Mouse (Mus musculus) midbrain, embryonic 14.5 days (tissue): ENCODE measurements around the gene Retreg1. TPM values are rescaled to one million over a fixed set of nuclear protein-coding genes. Genes with fewer than 3 reads are reported as not detected.
A peak's percentile ranks its signal among the peaks of the same experiment; 100 is the strongest.
"Not testable (repeated sequence)": the region's sequence is repeated elsewhere in the genome, so short reads cannot be mapped to it uniquely, and the experiment has no call there.

Source experiments
- ATAC-seq: fragments of 200-750 bp; cut with Nextera tagmentation; 2 replicates; pipeline ENCODE4 v1.8.0; 2017; ENCODE audit warnings: moderate number of reproducible peaks, moderate library complexity; ENCODE audit not compliant: low FRiP score, low TSS enrichment
- DNase-seq: peaks from one replicate; pipeline ENCODE4 v3.0.0-alpha.2; 2015
- H3K27ac ChIP-seq: fragments of 300-500 bp; sonication (generic); replicated peaks from 2 replicates; pipeline ENCODE4 v1.5.1; 2014; ENCODE audit warnings: mild to moderate bottlenecking, low read depth, low read length, moderate library complexity
- H3K27me3 ChIP-seq: fragments of 300-500 bp; sonication (generic); 2 replicates; pipeline ENCODE4 v1.6.1; 2014; ENCODE audit warnings: low read length, control low read depth, mixed read lengths; ENCODE audit not compliant: control insufficient read depth, insufficient read depth
- H3K36me3 ChIP-seq: fragments of 300-500 bp; sonication (generic); 2 replicates; pipeline ENCODE4 v1.6.1; 2014; ENCODE audit warnings: low read length, control low read depth; ENCODE audit not compliant: control insufficient read depth, insufficient read depth
- H3K4me1 ChIP-seq: fragments of 300-500 bp; sonication (generic); 2 replicates; pipeline ENCODE4 v1.6.1; 2014; ENCODE audit warnings: mild to moderate bottlenecking, antibody characterized with exemption, low read length, control low read depth; ENCODE audit not compliant: control insufficient read depth, insufficient read depth
- H3K4me2 ChIP-seq: fragments of 300-500 bp; sonication (generic); 2 replicates; pipeline ENCODE4 v1.6.1; 2014; ENCODE audit warnings: mild to moderate bottlenecking, low read length, moderate library complexity
- H3K4me3 ChIP-seq: fragments of 300-500 bp; sonication (generic); replicated peaks from 2 replicates; pipeline ENCODE4 v1.5.1; 2014; ENCODE audit warnings: low read depth, low read length
- H3K9ac ChIP-seq: fragments of 300-500 bp; sonication (generic); replicated peaks from 2 replicates; pipeline ENCODE4 v1.6.1; 2014; ENCODE audit warnings: mild to moderate bottlenecking, low read length, moderate library complexity
- H3K9me3 ChIP-seq: fragments of 300-500 bp; sonication (generic); 2 replicates; pipeline ENCODE4 v1.6.1; 2016; ENCODE audit warnings: low read length, control low read depth, mixed read lengths; ENCODE audit not compliant: control insufficient read depth
- WGBS: fragments of 180-500 bp; shearing (Covaris S2); extraction: QIAGEN DNeasy Blood & Tissue Kit; methylation state at CpG from one replicate; pipeline ENCODE4 v1.1.7; 2014; 5-methylcytosine and 5-hydroxymethylcytosine counted together
- polyA plus RNA-seq: library from polyadenylated mRNA; unstranded; fragments of >200 nt; fragmentation: Nextera tagmentation; extraction: Ambion mirVana; gene quantifications from 2 replicates; pipeline ENCODE4 v1.2.1, GENCODE M21; 2014

The Retreg1 gene
- polyA plus RNA-seq, 1 experiment from 2014 or later, result 13.6 TPM

DNA sequence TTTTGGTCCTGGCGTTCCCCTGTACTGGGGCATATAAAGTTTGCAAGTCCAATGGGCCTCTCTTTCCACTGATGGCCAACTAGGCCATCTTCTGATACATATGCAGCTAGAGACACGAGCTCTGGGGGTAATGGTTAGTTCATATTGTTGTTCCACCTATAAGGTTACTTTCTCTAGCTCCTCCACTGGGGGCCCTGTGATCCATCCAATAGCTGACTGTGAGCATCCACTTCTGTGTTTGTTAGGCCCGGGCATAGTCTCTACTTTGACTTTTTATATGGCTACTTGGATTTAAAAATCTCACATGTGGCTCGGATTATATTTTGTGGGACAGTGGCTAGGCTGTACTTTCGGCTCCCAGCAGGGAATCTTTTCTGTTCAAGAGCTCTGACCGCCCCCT lies 140.6 kb downstream of the Retreg1 start:
- not testable (repeated sequence) for DNase-seq, H3K27me3 ChIP-seq, H3K9me3 ChIP-seq
- Histone ChIP-seq H3K27ac (peak overlapping the region; percentile 84), H3K4me2 (peak overlapping the region; percentile 98), H3K4me1 (peaks cover 14% of the 10 kb centered on the region), H3K36me3 (peaks cover 17% of the 10 kb centered on the region), H3K9ac (peak overlapping the region; percentile 74), H3K4me3 (peak overlapping the region; percentile 93)
- 20% methylated on average over 6 of the region's 6 CpGs for WGBS
- ATAC-seq, result peak; percentile 31

DNA sequence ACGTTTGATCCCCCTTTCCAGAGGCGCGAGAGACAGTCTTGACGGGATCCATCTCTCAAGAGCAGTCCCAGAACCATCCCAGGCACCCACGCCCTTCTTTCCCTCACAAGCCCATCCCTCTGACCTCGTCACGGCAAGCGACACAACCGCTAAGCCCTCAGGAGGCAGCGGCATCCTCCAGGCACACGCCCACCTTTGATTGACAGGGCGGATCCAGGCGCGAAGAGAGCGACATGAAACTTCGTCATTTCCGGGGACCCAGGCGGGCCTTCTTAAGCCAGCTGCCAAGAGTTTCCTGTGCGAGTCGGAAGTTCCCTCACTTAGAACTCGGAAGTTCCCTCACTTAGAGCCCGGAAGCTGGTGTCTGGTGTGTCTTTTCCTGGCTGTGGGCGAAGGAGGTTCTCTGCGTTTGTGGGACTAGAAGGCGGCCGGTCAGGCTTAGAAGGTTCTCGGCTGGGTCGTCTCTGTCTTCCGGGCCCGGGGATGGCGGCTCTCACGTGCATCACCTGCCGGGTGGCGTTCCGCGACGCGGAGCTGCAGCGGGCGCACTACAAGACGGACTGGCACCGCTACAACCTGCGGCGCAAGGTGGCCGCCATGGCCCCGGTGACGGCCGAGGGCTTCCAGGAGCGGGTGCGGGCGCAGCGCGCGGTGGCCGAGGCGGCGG lies 141.2 kb downstream of the Retreg1 start, which contains the start of gene Zfp622:
TSS of gene Zfp622 (plus strand) at position 300 of the 667 bp plus-strand sequence.
- Histone ChIP-seq H3K4me1 (peaks cover 14% of the 10 kb centered on the region), H3K36me3 (peaks cover 21% of the 10 kb centered on the region), H3K4me3 (peak within 1 kb of the TSS; percentile 93), H3K27me3 (no peaks in the 10 kb centered on the region), H3K27ac (peak within 1 kb of the TSS; percentile 89), H3K9ac (peak within 1 kb of the TSS; percentile 86), H3K4me2 (peak within 1 kb of the TSS; percentile 98), H3K9me3 (no peaks in the 10 kb centered on the region)
- under 1% methylated on average over 57 of the region's 57 CpGs for WGBS
- DNase-seq (peak; percentile 99), ATAC-seq (peak; percentile 97)

GRCm38 (mm10) chr15:25984734-25985492 lies 141.9 kb downstream of the Retreg1 start:
- H3K4me1 ChIP-seq, result peaks cover 14% of the 10 kb centered on the region
- no peak for ATAC-seq
- H3K4me3 ChIP-seq, result peak overlapping the region; percentile 93
- WGBS, result under 1% methylated on average over 71 of the region's 71 CpGs
- no peaks in the 10 kb centered on the region for H3K9me3 ChIP-seq
- peak; percentile 47 for DNase-seq
- H3K9ac ChIP-seq, result peak overlapping the region; percentile 86
- H3K27ac ChIP-seq, result peak overlapping the region; percentile 89
- peaks cover 27% of the 10 kb centered on the region for H3K36me3 ChIP-seq
- no peaks in the 10 kb centered on the region for H3K27me3 ChIP-seq
- peak overlapping the region; percentile 98 for H3K4me2 ChIP-seq

DNA sequence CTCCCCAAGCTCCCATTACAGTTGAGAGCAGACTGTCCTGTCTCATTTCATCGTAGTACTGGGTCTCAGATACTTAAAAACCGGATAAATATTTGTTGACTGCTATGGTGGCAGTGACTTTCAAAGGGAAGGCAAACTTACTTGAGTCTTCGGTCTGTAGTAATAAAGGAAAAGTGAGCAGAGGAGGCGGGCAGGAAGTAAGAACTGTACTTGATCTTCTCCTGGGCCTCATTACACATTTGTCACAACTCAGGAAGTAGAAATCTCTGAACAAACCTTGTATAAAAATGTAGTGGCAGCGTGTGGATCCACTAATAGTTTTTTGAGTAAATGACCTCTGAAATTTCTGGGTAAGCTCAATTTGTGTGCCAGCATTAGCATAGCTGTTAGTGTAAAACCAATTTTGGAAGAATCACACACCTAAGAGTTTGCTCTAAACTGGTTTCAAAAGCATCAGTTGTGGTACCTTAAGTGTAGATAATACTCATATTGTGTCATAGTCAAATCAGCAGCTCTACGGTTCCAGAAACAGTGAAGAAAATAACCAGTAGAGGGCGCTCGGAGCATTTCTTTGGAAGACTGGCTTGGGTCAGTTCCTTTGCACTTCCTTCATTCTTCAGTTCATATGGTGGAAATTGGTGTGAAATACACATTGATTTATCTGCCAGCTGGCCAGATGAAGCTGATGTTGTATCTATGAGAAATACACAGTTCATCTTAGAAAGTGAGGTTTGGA lies 150.2 kb downstream of the Retreg1 start:
- no peak for ATAC-seq
- peaks cover 73% of the 10 kb centered on the region for H3K36me3 ChIP-seq
- 65% methylated on average over 8 of the region's 8 CpGs for WGBS

GRCm38 (mm10) chr15:25995521-25995920 lies 152.5 kb downstream of the Retreg1 start:
- WGBS, result 44% methylated on average over 2 of the region's 2 CpGs
- H3K9ac ChIP-seq, result no peak overlapping the region
- peak; percentile 90 for DNase-seq
- H3K4me3 ChIP-seq, result no peak overlapping the region
- ATAC-seq, result 0 out of 2 replicates have a peak, but pooled peaks have one; percentile 57
- H3K4me2 ChIP-seq, result no peak overlapping the region
- no peaks in the 10 kb centered on the region for H3K9me3 ChIP-seq
- H3K4me1 ChIP-seq, result no peaks in the 10 kb centered on the region
- H3K36me3 ChIP-seq, result peaks cover 59% of the 10 kb centered on the region
- H3K27ac ChIP-seq, result no peak overlapping the region
- H3K27me3 ChIP-seq, result no peaks in the 10 kb centered on the region

More for the DNA sequence above, 150.2 kb downstream of the Retreg1 start:
- no peak overlapping the region for H3K4me3 ChIP-seq
- H3K4me2 ChIP-seq, result no peak overlapping the region
- peak; percentile 91 for DNase-seq
- no peaks in the 10 kb centered on the region for H3K4me1 ChIP-seq
- no peaks in the 10 kb centered on the region for H3K9me3 ChIP-seq
- H3K27me3 ChIP-seq, result no peaks in the 10 kb centered on the region
- H3K27ac ChIP-seq, result no peak overlapping the region
- no peak overlapping the region for H3K9ac ChIP-seq

- DNase-seq, H3K27ac ChIP-seq, H3K4me3 ChIP-seq, H3K9ac ChIP-seq, H3K4me2 ChIP-seq, H3K4me1 ChIP-seq, ATAC-seq, H3K9me3 ChIP-seq, H3K27me3 ChIP-seq: not testable (repeated sequence)
- 11% methylated on average over 5 of the region's 5 CpGs for WGBS
- H3K36me3 ChIP-seq, result peaks cover 31% of the 10 kb centered on the region
Observed at GRCm38 (mm10) chr15:25999545-25999944, 156.6 kb downstream of the Retreg1 start.

GRCm38 (mm10) chr15:26008621-26009020 lies 165.6 kb downstream of the Retreg1 start:
- H3K27me3 ChIP-seq, result no peaks in the 10 kb centered on the region
- ATAC-seq (no peak), DNase-seq (no peak)
- no peaks in the 10 kb centered on the region for H3K4me1 ChIP-seq
- H3K4me2 ChIP-seq, result no peak overlapping the region
- WGBS, result 91% methylated on average over 3 of the region's 3 CpGs
- H3K9ac ChIP-seq, result no peak overlapping the region
- H3K4me3 ChIP-seq, result no peak overlapping the region
- H3K36me3 ChIP-seq, result no peaks in the 10 kb centered on the region
- H3K27ac ChIP-seq, result no peak overlapping the region
- H3K9me3 ChIP-seq, result no peaks in the 10 kb centered on the region

DNA sequence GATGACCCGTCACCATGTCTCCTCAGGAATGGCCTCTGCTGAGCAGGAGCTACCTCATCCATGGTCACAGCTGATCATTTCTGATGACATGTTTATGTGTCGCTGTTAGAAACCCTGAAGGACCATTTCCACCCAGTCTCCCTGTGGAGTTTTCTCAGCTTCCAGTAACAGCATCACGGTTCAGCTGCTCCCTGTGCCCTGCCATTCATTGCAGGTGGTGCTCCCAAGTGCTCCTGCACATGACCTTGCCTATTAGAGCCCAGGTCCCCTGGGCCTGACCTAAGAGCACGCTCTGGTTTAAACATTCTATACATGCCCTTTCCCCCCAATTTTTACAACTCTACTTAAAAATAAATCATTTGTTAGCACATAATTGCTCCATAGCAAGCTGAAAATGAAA lies 169.9 kb downstream of the Retreg1 start:
- Histone ChIP-seq H3K4me1 (peaks cover 4% of the 10 kb centered on the region; the same call in 1 of the 2 replicates), H3K27ac (no peak overlapping the region), H3K9me3 (no peaks in the 10 kb centered on the region), H3K9ac (no peak overlapping the region), H3K4me3 (no peak overlapping the region), H3K27me3 (no peaks in the 10 kb centered on the region), H3K36me3 (no peaks in the 10 kb centered on the region), H3K4me2 (no peak overlapping the region)
- DNase-seq, result no peak
- ATAC-seq, result no peak
- 71% methylated on average over 4 of the region's 4 CpGs for WGBS
